Mouse (Mus musculus) embryo, embryonic 10.5 days (tissue): ENCODE data around the gene Rai14.

Experiments used
- DNase-seq: peaks from one replicate; pipeline ENCODE4 v3.0.0-alpha.2; 2015; ENCODE audit warnings: low spot score

Rai14 gene

DNA sequence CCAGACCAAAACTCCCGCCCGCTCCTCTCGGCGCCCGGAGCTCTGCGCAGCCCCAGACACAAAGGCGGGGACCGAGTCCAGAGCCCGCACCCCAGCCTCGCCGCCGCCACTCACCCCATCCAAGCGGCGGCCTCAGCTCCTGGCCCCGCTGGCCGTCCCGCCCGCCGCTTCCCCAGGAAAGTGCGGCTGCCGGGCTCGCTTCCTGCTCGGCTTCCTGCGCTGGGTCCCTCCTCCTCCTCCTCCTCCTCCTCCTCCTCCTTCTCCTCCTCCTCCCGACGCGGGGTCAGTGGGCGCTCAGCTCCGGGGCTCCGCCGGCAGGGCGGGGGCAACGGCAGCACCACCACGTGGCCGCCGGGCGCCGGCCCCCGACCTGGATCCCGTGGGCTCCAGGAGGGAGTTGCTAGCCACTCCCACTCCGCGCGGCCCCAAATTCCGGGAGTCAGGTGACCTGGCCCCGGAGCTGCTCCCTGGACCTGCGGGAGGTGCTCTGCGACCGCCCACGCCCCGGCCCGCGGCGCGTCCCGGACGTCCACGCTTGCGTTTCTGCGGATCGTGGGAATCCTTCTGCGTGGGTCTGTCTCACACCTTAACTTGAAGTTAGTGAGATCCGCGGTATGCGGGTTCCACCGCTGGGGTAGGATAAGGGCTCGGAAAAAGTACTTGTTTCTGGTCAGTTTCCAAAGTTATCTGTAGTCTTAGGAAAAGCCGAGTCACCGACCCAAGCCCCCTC lies at the start of gene Rai14:
Gene Rai14, minus strand, starts transcription at position 216 of the 730 bp plus-strand sequence.
- DNase-seq: peak; percentile 84

DNA sequence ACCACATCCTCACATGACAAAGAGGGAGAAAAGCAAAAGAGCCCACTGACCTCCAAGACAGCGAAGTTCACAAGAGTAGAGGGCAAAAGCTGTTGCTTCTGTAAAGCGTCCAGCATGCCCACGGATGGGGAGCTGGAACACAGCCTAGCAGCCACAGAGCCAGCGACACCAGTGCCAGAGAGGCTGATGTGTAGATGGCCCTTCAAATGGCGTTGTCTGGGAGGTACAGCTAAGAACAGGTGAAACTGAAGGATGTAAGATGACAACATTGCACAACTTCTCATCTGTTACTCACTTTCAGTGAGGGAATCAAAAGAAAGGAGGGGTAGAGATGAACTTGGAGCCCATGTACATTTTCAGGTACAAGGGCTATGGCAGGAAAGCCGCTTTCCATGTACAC lies 47.0 kb upstream of the Rai14 start:
- DNase-seq: no peak

DNA sequence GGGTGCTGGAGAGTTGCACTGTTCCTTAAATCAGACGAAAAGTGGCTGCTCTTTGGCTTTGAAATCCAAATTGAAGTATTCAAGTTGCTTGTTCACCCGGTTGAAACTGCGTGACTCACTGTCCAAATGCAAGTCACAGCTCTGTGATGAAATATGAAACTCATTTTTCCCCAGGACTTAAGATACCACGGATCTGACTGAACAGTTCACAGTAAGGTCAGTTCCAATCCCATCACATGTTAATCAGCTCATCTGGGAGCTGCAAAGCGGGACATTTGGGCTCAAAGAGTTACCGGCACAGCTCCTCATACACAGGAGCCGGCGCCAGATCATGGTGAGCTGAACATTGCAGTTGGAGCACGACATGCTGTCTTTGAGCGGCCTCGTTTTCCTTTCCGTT lies 45.6 kb upstream of the Rai14 start:
- DNase-seq: no peak

DNA sequence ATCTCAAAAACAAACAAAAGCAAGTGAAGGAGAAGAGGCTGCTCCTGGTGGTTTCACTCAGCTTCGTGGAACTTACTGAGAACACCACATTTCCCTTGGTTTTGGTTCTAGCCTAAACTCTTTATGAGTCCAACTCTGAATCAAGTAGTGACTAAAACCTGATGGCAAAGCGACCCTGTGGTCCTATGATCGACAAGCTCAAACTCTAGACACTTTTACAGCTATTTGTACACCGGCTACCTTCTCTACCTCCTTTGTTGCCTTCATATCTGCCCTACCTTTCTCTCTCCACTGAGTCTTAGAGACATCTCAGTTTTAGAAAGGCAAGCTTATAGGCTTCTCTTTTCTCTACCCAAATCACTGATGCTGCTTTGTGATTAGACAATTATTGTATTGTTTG lies 45.0 kb upstream of the Rai14 start:
- DNase-seq: no peak

DNA sequence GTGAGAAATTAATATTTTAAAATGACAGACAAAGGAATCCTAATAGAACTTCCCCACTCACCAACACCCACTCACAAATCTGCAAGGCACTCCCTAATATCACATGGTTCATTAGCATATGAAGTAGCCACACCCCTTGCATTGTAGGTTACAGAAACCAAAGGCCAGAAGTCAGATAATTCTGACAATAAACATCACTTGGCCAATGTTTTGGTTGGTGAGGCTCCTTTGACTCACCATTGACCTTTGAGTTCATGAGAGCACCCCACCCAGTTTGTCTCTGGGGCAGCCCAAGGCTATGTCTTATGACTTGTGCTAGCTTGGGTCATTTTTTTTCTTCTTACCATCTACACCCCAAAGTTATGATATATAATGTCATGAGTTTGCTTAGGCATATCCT lies 44.4 kb upstream of the Rai14 start:
- DNase-seq: no peak

DNA sequence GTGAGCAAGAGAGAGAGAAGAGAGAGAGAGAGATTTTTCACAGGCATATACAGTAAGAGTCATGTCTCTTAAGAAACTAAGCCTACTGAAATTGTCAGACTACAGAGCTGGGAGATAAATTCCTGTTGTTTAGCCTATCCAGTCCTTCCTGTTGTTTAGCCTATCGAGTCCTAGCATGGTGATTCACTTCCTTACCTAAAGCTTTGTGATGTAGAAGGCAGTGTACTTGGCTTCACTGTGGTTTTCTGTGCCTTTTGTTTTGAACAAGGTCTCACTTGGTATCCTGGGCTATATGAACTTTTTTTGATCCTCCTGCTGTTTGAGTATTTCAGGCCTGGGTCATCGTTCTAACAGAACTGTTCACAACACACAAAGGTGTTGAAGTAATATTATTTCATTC lies 36.7 kb upstream of the Rai14 start:
- DNase-seq: no peak

DNA sequence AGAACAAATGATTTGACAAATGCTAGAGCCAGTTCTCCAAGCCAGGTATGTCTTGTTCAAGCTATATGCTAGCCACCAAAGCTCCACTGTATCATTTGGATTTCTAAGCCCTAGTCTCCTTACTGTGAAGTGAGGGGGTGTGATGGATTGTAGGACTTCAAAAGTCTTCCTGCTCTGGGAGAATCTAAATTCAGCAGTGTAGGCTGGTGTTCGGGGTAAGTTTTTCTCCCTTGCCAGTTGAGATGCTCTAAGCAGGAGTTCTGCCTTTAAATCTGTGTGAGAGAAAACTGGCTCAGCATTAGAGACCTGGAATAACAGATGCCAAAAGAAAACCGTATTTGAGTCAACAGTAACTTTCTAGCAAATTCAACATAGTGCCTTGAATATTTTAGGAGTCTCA lies 35.9 kb upstream of the Rai14 start:
- no peak for DNase-seq

DNA sequence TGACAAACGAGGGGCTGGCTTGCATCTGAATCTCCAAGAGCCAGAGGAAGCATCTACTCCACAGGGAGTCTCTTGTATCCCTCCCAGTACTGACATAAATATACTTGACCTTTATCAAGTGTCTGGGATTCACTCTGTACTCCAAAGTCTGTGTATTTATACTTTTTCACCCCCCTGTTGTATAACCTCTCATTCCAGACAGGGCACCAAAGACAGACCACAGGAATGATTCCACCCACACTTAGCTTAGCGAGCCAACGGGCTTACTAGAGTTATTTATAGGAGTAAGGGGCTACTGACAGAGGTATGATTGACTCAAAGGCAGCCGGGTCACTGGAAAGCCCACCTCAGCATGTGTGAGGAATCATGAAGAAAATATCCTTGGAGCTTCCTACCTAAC lies 35.3 kb upstream of the Rai14 start:
- DNase-seq: no peak

DNA sequence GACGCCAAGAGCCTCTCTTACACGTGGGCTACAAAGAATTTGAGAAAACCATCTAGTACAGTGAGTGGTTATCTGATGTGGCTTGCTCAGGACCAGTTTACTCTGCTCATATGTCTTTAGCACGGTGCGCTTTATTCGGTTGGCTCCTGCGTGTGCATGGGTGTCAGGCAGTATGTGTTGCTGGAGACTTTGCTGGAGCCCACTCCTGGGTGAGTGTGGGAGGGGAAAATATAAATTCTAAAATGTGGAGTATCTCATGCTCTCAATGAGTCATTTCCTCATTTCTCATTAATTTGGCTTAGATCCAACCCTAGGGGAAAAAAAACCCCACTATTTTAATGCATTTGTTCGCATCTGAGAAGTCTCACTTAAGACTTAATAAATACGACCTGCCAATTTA lies 33.2 kb upstream of the Rai14 start:
- DNase-seq: no peak

DNA sequence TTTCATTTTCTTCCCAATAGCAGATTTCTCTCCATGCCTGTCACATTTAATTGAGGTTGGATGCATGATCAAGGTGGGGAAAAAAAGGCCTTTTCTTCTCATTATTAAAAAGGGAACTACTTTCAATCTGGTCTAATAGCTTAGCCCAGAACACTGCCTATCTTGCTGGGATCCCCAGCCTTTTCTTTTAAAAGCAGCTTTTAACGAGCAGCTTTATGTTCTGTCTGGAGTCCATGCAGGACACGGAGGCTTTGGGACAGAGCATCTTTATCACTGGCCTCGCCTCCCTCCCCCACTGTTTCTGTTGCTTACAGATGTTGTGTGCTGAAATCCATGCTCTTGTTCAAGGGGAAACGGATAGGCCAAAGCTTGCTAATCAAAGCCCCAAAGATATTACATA lies 32.8 kb upstream of the Rai14 start:
- DNase-seq: peak; percentile 63

DNA sequence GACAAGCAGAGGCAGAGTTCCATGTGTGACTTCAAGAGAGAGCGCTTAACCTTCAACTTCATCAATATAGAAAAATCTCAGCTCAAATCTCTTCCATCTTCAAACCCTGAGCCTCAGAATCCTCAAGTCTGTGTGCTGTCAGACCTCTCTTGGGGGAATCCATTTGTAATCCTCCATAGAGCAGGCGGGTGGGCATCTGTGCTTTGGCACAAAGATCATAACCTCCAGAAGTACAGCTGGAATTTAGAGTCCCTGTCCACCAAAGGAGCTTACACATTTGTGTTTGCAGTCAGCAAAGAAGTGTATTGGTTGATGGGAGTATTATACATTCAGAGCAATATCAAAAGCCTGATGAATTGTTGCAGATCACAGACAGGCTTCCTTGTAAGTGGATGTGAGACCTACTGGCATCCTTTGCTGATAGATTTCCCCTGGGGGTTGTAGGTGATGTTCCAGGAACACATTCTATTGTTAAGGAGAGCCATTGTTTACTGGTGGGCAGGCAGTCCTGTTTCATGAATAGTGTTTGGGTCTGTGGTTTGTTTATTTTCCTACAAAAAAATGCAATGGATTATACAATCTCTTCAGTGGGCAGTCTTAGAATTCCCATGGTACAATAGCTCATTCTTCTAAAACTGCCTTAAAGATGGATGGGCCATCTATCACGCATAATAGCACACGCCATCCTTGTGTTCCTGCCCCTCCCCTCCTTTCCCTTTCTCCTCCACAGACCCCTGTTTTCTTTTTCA lies 32.1 kb upstream of the Rai14 start:
- DNase-seq: peak; percentile 71

DNA sequence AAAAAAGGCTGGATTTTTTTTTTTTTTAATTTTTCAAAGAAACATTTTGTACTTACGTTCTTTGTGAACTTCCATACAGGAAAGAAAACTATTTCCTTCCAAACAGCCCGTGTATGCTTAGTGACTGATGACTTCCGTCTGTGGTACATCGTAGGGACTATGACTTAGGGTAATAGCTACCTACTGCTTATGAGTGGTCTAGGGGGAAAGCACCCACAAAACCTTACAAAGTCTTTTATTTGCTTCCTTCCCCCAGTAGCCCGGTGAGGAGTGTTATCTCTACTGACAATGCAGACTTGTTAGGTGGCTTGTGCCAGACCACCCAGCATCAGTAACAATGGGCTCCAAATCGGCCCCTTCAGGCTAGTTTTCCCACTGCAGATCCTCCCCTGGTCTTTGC lies 28.0 kb upstream of the Rai14 start:
- no peak for DNase-seq

DNA sequence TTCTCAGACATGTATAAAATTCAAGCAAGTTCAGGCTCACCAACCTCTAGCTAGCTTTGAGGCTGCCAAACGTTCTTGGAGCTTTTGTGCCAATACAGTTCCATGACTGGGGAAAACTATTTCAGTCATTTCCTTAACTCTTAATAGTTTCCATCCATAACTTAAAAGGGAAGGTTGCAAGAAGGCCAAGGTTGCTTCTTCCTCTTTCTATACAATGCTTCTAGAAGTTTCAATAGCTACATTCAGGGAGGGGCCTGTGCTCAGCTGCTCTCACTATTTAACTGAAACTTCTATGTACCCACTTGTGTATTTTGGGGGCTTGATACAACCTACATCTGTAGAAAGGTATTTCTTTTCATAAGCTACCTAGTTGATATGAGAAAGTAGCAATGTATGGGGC lies 24.9 kb upstream of the Rai14 start:
- no peak for DNase-seq

DNA sequence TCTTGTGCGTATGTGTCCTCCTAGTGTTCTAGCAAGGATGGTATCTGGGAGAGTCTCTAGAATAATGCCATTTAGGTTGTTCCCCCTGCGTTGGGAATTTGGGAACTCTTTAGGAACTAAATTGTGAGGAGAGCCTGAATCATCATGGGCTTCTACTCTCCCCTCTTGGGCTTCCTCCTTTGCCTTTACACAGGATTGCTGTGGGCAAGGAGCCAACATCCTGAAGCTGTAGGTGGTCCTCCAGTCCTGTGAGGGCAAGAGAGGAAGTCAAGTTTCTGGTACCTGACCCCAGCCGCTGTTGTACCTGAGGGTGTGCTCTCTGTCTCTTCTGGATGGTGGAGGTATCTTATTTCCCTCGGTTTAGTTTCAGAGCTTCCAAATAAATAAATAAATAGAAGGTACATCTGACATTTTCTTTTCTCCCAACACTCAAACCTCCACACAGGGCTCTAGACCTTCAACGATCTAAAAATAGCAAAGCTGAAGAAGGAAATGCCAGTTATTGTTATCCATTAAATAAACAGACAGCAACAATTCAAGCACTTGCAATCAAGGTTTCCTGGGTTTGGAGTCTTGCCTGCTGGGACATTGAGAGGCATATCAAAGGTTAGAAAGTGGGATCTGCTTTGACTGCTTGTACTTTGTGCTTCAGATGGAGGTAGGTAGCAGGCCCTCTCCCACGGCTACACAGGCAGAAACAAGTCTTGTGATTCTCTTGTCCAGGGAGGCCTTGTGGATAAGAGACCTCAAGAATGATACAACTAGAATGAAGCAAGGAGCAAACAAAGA lies 24.1 kb upstream of the Rai14 start:
- no peak for DNase-seq

DNA sequence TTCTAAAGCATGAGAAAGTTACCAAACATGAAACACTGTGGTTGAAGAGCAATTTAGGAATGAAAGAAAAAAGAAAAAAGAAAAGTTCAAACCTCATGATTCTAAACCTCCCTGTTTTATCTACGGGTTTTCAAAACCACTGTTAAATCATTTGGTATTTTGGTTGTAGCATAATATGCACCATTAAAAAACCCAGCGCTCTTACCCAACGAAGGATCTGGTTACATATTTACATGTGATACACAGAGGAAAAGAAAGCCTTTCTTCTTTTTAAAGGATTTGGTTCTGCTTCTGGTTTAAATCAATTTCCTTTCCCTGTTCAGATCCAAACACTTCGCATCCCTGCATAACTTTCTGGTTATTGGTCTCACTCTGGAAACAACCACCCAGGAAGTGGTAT lies 21.5 kb upstream of the Rai14 start:
- no peak for DNase-seq

DNA sequence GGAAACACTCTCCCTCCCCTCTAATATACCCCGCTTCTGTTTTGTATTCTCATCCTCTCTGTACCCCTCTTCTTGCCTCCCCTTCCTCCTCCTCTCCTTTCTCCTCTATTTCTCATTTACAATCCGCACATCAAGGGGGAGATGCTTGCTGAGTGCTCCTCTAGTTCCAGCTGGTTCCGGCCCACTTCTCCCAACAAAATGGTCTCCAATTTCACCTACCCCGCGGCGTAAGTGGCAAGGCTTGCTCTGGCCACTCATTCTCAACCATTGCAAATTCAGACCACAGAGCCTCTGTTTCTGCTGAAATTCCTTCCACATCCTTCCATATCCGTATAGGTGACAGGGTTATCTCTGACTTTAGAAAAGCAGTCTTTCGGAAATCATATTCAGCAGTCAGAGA lies 20.8 kb upstream of the Rai14 start:
- no peak for DNase-seq

DNA sequence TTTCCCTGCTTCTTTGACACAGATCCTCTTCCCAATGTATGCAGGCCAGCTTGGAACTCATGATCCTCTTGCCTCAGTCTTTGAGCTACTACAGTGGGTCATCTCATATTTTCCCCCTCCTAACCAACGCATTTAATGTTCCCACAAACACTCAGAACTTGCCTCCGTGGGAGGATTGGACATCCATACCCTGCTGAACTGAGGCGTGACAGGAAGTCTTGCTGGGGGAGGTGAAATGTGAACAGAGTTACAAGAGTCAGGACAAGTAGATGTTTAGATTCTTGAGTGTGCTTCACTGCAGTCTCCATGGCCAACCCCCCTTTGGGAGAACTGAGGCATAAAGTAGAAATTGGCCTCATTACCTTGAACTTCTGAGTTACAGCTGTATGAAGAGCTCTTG lies 17.0 kb upstream of the Rai14 start:
- no peak for DNase-seq

DNA sequence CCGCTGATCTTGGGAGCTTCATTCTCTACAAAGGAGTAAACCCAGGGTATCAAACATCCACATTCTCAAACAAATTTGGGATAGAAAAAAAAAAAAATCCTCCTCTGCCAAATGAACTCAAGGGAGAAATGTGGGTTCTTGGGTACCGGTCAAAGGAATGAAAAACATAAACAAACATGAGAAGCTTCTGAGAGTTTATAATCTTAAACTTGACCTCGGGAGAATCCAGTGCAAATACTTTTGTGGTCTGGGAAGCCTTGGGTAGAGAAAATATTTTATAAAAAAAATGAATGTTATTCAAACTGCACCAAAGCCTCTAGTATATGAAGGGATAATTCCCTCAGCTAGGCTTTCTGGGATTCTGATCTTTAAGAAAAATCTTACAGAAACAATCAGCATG lies 11.8 kb upstream of the Rai14 start:
- no peak for DNase-seq

DNA sequence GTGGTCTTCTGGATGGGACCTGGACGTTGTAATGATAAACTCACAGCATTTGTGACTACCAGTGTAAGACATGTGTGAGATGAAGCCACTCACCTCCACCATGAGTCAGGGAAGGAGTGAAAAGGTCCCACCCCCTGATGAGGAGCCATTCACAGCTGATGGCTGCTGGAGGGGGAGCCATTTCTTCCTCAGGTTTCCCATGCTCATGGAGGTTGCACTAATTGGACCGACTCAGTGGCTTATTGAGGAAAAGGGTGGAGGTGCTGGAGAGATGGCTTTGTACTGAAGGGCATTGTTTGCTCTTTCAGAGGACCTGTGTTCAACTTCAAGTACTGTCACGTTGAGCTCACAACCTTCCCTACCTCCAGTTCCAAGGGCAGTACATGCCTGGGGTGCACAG lies 10.4 kb upstream of the Rai14 start:
- DNase-seq: no peak

DNA sequence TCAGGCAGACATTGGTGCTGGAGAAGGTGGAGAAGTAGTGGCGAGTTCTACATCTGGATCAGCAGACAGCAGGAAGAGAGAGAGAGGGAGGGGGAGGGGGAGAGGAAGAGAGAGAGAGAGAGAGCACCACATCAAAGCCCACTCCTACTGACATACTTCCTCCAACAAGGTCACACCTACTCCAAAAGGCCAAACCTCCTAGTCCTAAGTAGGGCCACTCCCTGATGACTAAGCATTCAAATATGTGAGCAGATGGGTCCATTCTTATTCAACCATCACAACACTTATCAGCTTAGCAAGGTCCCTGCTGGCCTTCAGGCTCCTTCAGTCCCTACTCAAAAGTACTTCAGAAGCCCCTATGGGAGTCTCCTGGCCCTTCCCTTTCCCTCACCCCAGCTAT lies 9.1 kb upstream of the Rai14 start:
- DNase-seq: no peak

DNA sequence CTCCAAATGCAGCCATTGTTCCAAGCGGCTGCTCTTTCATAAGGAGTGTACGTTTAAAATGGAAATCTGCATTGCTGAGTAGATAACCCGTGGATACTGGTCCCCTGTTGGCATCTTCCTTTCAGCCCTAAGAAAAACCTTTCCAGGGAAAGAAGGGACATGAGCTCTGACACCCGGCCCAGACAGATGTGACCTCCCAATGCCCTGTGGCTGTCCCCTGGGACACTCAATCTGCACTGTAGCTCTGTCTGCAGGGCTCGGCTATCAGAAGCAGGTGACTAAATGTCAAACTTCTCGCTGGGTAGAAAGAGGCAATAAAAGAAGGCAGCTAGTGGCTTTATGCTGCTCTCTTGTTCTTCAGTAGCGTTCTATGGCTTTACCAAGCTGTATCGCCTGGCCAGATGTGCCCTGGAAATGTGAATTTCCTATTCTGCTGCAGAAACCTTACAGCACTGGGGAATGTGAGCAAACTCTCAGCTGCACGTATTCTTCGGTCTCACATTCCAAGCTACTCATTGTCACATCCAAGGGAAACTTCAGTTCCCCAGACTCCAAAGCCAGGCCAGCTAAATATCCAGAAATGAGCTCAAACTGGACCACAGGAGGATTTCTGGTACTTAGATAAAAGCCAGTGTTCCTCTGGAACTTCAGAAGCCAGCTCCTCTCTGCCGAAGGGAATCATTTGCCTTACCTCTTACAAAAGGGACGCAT lies 8.4 kb upstream of the Rai14 start:
- peak; percentile 49 for DNase-seq

DNA sequence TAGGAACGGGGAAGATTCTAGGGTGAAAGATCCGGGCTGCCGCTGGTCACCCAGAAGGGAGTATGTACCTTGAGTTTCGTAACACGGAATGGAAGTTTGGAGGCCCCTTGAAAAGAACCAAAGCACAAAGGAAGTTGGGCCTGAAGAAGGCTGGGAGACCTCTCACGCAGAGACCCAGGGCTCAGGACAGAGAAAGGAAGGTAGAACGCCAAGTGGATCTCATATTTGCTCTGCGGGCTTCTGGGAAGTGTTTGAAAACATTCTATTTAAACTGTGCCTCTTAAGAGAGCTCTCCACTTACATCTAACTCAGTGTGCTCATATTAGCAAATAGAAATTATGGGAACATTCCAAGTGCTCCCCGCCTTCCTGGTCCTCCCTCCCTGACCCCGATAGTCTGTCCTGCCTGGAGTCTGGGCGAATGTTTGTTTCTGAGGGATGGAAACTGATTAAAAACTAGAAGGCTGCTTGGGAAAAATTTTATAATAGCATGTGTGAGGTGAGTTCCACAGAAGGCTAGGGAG lies 6.9 kb upstream of the Rai14 start:
- no peak for DNase-seq
